Mouse (Mus musculus) MEL-GATA-1-ER (cell line): Measurements from ENCODE around the gene Anp32b.

Experiments used
- DNase-seq: peaks from one replicate; pipeline ENCODE4 v3.0.0-alpha.2; 2012; ENCODE audit warnings: low read depth; ENCODE audit errors: extremely low read depth

Gene Anp32b

DNA sequence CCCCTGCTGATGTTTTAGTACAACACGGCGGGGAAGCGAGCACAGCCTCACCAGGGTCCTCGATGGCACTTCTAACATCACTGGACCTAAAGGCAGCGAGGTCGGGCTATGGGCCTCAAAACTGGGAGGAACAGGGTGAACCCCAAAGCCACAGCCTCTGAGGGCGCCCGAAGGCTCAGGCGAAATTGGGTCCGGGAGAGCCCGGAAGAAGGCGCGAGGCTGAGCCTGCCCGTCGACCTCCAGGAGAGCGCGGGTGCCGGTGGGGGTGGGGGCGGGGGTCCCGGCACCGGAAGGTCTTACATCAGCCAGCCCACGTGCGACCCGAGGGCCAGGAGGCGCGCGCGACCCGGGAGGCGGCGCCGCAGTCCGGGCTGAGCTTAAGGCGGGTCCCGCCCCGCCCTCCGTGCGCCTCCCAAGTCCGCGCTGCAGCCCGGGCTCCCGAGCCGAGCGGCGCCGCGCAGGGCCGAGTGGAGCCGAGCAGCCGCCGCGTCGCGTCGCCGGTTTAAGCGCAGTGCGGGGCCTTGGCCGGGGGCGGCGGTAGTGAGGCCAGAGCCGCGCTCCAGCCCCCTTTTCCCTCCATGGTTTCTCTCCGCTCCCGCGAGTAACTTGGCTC, at the start of gene Anp32b:
TSS of gene Anp32b (plus strand) at position 384 of the 613 bp plus-strand sequence.
- DNase-seq, result peak; percentile 67

DNA sequence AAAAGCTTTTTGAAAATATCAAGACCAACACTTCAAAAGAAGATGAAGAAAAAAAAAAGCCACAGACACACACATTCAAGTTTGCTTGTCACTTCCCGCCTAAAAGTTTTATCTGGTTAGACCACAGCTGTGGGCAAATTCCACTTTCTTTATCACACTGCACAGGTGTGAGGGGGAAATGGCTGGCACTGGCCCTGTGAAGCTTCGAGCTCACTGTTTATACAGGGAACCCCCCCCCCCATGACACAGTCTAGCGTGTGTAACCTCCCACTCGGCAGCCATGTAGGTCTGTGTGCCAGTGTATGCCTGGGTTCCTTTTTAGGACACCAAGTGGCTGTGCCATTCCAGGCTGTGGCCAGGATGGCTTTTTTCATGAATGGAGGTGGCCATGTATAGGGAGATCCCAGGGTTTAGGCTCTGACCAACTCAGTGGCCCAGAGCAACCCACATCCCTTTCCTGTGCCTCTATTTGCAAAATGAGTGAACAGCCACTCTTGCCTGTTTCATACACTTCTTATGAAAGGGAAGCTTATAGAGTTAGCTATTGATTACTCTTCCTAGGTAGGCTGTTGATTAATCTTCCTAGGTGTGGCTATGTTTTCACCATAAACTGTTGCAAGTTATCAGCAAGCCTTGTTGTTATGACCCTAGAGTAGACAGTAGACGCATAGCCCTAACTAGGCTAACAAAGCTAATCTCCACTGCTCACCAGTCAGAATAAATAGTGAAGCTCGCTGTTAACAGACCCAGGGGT, 46.5 kb upstream of the Anp32b start:
- peak; percentile 94 for DNase-seq

DNA sequence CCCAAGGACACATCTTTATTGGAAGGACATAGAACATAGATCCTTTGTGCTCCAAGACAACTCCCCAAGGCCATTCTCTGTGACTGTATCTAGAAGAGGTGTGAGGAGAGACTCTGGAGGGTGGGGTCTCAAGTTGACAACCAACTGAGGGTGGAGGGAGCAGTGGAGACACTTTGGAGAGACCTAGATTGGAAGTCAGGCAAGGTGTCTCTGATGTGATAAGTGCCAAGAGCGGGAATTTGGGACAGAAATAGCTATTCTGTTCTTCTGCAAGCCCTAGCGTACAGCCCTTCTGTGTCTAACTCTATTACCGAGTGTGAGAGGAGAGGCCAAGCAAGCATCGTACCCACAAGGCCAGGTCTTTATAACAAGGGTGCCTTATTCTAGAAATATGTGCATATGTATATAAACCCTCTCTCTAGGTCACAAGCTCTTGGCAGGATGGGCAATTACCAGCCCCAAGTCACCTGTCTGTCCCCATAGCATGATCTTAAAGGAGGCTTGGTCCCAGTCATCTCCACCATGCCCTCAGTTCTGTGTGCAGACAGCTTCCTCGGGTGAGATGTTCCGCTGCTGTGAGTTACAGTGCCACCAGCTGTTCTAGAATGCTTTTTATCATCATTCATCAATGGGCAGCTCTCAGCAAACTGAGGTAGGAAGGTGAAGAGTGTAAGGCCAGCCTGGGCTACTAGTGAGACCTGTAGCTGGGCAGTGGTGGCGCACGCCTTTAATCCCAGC, 43.6 kb upstream of the Anp32b start:
- DNase-seq, result no peak

DNA sequence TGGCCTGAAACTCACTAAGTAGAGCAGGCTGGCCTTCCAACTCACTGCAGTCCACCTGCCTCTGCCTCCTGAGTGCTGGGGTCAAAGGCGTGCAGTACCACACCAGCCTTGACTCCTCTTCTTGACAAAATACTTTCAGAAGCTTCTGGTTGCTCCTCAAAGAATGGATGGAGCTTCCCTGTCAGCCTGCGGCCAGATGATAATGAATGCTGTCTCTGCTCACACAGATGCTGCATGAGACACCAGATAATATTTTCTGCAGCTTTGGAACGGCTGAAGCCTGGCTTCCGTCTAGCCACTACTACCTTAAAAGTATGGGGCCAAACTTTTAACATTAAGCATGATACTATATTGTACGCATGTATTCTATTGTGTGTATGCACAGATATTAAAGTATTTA, 40.0 kb upstream of the Anp32b start:
- DNase-seq, result peak; percentile 87

DNA sequence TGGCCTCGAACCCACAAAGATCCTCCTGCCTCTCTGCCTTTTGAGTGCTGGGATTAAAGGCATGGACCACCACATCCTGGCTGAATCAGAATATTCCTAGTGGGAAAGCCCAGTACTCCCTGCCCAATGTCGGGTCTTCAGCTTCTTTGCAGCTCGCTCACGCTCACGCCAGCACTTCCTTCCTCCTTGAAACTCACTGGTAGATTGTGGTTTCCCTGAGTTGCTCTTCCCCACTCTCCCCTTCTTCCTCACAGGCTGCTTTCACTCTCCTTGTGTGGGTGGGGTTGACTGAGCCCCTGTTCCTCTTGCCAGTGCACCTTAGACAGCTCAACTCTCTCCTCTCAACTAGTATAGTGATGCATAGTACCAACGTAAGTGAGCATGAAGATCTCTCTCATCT, 39.2 kb upstream of the Anp32b start:
- peak; percentile 89 for DNase-seq

DNA sequence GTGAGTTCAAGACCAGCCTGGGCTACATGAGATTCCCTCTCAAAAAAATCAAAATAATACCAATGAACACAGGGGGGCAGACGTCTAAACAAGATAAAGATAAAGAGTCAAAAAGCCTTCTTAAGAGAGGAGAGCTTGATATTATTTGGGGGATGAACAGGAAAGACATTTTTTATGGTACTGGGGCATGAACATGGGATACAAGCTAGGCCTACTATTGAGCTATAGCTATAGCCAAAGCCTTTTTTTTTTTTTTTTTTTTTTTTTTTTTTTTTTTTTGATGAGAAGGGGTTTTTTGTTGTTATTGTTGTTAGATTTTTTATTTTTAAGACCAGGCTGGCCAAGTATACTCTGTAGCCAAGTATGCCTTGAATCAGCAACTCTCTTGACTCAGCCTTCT, 38.6 kb upstream of the Anp32b start:
- no peak for DNase-seq

DNA sequence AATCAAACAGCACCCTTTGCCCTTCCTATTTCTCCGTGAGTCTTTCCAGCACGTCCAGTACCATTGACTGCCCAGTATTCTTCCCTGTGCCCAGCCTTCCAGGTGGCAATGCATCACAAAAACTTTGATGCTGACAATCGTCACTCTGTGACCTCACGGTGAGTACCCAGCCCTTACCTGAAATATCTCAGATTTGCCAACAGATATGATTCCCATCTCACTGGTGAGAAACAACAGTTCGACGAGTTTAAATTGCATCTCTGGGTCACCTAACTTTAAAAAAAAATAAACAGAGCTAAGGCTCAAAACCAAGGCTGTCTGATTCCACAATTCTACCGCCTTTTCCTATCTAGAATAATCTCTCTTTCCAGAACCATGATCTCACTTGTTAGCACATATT, 37.3 kb upstream of the Anp32b start, which contains the start of gene Hemgn:
TSS of gene Hemgn (minus strand) at position 101 of the 400 bp plus-strand sequence.
- DNase-seq, result no peak

DNA sequence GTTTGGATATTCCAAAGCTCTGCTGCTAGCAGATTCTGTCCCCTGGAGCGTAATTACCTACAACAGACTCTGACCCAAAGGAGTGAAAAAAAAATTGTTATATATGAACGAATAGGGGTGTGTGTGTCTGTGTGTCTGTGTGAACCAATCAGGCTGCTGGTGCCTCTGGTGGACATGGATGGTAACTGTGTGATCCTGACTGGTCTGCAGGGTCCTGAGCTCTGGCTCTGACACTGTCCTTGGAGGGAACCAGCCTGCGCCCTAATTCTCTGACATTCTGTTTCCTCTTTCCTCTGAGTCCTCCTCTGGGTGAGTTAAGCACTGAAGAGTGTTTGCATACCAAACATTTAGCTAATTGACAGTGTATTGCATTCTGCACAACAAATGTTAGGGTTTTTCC, 33.2 kb upstream of the Anp32b start:
- DNase-seq, result no peak

DNA sequence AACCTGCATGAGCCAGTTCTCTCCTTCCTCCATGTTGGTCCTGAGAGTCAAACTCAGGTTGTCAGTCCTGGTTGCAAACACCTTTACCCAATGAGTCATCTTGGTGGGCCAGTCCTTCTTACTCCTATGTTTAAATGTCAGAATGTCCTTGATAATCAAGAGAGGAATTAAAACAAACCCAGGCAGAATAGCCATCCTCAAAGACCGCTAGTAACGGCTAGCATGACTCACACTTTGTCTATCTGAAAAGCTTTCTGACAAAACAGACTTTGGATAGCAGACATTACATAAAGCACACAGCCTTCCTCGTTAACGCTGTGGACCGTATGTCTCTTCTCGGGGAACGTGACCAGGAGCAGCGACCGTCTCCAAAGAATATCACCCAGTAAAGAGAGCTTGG, 31.9 kb upstream of the Anp32b start:
- no peak for DNase-seq

DNA sequence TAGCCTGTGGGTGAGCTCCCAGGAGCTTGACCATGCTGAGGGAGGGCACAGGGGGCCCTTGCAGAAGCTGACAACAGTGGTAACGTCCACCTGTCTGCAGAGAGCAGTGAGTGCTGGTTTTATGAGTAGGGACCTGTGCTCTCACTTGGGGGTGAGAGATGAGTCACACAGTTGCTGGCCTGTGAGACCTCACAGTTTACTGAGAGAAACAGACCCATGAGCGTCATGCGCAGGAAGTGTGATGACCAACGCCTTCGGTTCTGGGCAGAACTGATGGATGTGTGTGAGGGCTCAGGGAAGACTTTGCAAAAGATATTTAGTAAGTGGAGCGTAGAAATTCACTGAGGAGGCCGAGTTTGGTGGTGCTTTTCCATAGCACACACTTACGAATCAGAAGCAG, 28.1 kb upstream of the Anp32b start:
- no peak for DNase-seq

DNA sequence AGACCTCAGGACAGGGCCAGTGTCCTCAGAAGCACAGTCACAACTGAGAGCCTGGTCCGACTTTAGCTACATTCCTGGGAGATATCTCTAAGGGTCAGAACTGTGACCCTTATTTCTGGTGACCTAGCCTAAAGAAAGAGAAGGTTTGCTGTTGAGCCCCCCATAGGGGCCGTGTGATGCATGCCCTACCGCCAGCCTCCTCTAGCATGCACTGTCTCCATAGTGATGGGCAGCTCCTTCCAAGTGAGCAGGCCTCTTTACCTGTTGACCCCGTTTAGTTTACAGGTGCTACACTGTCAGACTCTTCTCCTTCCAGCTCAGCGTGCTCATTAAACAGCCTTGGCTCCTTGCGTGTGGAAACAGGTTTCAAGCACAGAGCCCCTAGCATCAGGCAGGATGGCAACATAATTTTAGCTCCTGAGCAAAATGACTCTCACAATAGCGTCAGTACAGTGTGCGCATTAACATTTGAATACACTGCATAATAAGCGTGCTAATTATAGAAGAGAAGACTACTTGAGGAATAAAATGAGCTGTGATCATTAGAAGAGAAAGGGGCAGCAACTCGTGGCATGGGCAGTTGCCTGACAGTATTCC, 21.7 kb upstream of the Anp32b start:
- no peak for DNase-seq

DNA sequence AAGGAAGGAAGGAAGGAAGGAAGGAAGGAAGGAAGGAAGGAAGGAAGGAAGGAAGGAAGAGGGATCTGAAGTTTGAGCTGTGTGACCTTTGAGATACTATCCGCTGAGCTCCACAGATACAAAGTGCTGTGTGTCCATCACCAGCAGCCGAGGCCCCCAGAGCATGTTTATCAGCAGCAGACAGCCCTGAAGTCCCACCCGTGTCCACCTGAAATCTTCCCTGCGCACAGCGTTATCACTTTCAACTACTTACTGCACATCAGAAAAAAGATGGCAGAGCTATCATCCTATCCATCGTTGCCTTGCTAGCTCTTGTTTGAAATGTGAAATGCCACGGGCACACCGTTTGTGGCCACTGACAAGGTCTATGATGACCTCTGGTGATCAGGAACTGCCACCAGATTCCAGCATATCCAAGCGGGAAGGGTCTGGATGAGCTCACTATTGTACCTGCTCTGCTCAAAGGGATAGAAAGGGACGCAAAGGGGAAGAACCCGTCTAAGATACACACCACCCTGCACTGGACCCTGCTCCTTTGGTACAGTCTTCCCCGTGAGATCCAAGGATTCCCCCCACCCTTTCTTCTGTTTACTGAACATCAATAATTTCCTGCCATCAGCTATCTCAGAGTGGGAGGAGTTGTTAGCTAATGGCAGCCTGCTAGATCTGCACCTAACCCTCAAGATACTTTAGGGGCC, 18.2 kb upstream of the Anp32b start:
- DNase-seq, result no peak

DNA sequence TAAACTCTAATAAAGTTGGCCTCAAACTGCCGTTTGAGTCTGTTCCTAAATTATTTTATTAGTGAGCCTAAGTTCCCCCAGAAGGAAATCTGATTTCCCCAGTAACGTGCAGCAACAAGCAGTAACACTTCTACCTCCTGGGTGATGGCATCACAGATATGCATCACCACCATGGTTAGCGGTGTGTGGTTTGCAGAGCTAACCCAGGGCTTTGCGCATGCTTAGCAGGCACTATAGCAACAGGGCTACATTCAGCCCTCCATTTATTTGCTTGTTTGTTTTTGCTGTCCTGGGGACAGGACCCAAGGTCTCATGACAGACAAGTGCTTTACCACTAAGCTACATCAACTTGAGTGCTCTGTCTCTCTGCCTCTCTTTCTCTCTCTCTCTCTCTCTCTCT, 8.2 kb upstream of the Anp32b start:
- no peak for DNase-seq

DNA sequence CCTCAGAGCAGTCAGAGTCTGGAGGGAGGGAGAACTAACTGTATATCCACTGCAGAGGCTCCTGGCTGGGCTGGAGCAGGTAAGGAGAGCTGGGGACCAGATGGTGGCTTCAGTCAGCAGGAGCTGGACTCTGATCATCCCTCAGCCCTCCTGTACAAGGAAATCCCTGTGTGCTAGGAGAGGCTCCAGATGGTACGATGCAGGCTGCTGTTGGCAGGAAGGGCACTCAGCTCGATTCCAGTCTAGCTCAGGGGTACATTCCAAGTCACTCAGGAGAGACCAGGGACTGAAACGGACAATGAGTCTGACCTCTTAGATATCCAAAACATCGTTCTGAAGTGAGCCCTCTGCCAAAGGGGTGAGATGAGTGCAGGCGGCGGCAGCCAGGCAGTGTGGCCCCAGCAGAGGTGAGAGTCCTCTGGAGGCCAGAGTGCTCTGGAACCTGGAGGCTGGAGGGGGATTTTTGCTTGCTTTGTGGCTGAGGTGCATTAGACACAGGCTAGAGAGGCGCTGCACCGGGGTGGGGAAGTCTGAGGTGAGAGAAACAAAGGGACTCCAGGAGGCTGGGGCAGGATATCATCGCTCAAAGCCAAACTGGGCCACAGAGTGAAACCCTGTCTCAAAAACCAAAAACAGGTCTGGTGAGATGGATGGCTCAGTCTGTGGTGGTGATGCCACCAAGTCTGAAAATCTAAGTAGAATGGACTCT, 5.3 kb upstream of the Anp32b start:
- no peak for DNase-seq

DNA sequence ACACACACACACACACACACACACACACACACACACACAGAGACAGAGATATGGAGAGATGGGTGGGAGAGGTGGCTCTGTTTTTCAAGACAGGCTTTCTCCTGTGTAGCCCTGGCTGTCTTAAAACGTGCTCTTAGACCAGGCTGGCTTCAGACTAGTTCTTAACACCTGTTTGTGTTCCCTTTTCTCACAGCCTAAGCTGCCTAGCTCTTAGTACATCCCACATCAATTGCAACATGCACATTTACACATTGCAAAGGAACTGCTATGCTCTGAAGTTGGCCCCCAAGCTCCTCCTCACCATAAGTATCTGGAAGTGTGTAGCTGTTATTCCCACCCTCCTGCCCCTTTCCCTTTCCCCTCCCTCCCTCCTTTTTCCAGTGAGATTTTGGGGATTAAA, 3.2 kb upstream of the Anp32b start:
- DNase-seq, result no peak

DNA sequence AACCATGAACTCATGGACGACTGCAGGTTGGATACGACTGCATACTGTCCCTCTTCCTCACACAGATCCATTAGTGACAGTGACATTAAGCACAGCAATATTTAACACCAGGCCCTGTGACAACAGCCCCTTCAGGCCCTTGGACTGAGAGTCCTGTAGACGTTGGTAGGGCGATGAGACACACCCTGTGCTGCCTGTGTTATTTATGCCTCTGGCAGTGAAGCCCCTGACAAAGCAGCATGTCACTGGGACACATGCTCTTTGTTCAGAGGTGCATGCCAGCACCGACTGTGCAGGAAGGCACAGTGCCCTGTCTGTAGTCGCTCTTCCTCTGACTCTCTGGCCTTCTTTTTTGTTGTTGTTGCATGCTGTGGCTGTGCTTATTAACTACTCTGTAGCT, 1.8 kb upstream of the Anp32b start:
- DNase-seq, result no peak

DNA sequence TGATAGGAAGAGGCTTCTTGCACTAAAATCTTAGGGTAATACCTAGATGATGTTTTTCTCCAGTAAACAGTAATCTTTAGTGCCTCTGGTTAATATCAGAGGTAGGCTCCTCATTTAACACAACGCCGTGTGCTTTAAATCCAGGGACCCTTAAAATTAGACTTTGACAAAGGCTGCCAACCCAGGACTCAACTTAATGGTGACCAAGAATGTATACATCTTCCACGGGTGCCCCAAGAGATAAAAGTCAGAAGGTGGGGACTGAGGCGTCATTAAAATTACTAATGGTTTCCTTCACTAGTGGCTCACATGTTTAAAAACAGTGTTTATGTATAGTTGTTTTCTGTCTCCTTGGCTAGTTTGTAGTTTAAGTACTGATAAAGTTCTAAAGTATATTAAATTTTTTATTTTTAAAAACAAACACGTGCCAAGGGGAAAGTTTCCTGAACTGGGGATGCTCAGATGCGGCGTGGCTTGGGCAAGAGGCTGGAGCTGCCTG, 633 bp upstream of the Anp32b start:
- no peak for DNase-seq

DNA sequence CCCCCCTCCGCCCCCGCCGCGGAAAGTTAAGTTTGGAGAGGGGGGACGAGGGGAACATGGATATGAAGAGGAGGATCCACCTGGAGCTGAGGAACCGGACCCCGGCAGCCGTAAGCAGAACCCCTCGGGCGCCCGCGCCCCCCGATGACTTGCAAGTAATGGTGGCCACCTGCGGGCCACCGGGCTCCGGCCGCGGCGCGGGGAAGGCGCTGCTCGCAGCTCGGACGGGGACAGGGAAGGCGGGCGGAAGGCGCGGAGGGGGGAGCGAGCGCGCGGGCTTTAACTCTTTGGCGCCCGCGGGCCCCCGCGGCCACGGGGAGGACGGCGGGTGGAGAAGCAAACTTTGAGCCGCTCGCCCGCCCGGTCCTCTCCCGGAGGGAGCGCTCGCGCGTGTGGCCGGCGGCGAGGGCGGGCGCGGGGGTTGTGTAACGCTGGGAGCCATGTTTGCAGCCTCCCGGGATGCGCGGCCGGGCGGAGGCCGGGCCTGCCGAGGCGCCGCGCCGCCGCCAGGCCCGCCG, 597 bp downstream of the Anp32b start:
- DNase-seq, result no peak

DNA sequence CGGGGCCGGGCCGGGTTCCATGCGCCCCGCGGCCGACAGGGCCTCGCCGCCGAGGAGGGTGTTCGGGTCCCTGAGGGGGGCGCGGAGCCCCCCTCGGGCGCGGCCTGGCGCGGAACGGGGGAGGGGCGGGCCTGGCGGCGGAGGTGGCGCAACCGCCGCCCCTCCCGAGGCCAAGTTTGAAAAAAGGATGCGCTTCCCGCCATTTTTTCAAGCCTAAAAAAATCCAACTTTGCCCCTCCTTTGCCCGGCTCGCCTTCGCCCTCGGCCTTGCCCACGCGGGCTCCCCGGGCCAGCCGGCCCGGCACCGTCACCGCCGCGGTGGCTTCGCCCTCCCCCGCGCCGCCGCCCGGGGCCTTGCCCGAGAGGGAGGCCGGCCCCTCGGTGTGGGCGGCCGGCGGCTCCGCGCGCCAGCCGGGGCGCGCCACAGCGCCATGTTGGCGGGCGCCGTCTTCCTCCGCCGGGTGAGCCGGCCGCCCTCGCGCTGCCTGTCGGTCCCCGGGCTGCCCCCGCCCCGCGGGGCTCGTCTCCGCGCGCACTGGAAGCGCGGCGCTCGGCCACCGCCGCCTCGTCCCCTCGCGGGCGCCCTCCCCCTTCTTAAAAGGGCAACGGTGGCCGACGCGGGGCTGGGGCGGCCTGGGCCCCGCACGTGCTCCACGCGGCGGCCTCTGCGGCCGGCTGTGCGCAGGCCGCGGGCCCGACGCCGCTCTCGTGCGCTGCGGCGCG, 1.2 kb downstream of the Anp32b start:
- no peak for DNase-seq

DNA sequence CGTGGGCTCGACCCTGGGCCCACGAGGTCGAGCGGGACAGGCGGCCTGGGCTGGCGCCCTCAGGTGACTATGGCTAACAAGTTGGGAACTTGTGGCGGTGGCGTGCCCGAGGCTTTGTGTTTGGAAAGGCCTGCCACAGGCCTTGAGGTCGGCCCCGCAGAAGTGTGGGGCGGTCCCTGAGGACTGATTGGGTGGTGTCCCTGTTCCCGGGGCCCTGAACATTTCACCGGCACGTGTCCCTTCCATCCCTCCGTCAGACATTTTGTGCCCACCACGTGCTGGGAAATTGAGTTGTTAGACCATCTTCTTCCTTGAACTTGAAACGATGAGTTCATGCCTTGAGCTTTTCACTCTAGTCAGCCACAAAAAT, 1.8 kb downstream of the Anp32b start:
- DNase-seq, result peak; percentile 59
